Mouse (Mus musculus) kidney, embryonic 14.5 days (tissue): ENCODE results near the gene Rfxank. TPM values are rescaled to one million over a fixed set of nuclear protein-coding genes. Genes with fewer than 3 reads are reported as not detected.

ENCODE experiments used
- ATAC-seq: fragments of 200-750 bp; cut with Nextera tagmentation; 2 replicates; pipeline ENCODE4 v1.8.0; 2017; ENCODE audit warnings: moderate number of reproducible peaks, mild to moderate bottlenecking, moderate TSS enrichment, moderate library complexity; ENCODE audit not compliant: low FRiP score, low TSS enrichment
- H3K27ac ChIP-seq: fragments of 300-500 bp; sonication (generic); 2 replicates; pipeline ENCODE4 v1.5.1; 2014; ENCODE audit warnings: low read depth, mild to moderate bottlenecking, low read length, moderate library complexity, mixed read lengths
- H3K27me3 ChIP-seq: fragments of 300-500 bp; sonication (generic); 2 replicates; pipeline ENCODE4 v1.6.1; 2014; ENCODE audit warnings: mild to moderate bottlenecking, low read length; ENCODE audit not compliant: control insufficient read depth, insufficient read depth
- H3K36me3 ChIP-seq: fragments of 300-500 bp; sonication (generic); 2 replicates; pipeline ENCODE4 v1.6.1; 2014; ENCODE audit warnings: low read length, mixed read lengths; ENCODE audit not compliant: control insufficient read depth, insufficient read depth
- H3K4me1 ChIP-seq: fragments of 300-500 bp; sonication (generic); 2 replicates; pipeline ENCODE4 v1.6.1; 2014; ENCODE audit warnings: low read length, mixed read lengths; ENCODE audit not compliant: control insufficient read depth, insufficient read depth
- H3K4me2 ChIP-seq: fragments of 300-500 bp; sonication (generic); replicated peaks from 2 replicates; pipeline ENCODE4 v1.6.1; 2014; ENCODE audit warnings: low read depth, mild to moderate bottlenecking, low read length
- H3K4me3 ChIP-seq: fragments of 300-500 bp; sonication (generic); 2 replicates; pipeline ENCODE4 v1.5.1; 2014; ENCODE audit warnings: mild to moderate bottlenecking, low read length
- H3K9ac ChIP-seq: fragments of 300-500 bp; sonication (generic); 2 replicates; pipeline ENCODE4 v1.6.1; 2014; ENCODE audit warnings: low read depth, mild to moderate bottlenecking, low read length, moderate library complexity
- H3K9me3 ChIP-seq: fragments of 300-500 bp; sonication (generic); 2 replicates; pipeline ENCODE4 v1.6.1; 2016; ENCODE audit warnings: low read length; ENCODE audit not compliant: control insufficient read depth
- WGBS: fragments of 180-500 bp; shearing (Covaris S2); extraction: QIAGEN DNeasy Blood & Tissue Kit; methylation state at CpG from one replicate; pipeline ENCODE4 v1.1.7; 2014; 5-methylcytosine and 5-hydroxymethylcytosine counted together
- polyA plus RNA-seq: library from polyadenylated mRNA; unstranded; fragments of >200 nt; fragmentation: Nextera tagmentation; extraction: Ambion mirVana; gene quantifications from 2 replicates; pipeline ENCODE4 v1.2.1, GENCODE M21; 2014

Rfxank gene
- polyA plus RNA-seq, 1 experiment from 2014 or later = 18.6 TPM

GRCm38 (mm10) chr8:70100241-70100640 lies 38.7 kb downstream of the Rfxank start:
- ATAC-seq = no peak

DNA sequence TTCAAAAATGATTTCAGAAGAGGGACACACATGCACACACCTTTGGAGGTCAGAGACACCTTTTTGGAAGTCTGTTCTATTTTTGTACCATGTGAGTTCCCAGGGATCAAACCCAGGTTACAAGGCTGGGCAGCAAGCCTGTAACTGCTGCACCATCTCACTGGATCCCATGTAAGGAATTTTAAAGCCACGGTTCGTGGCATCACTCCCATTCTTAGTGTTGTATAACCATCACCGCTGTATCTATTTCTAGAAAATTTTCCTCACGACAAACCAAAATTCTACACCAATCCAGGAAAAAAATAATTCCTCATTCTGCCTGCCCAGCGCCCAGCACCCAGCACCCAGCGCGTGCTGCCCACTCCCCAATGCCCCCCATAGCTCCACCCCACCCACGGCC lies 39.7 kb downstream of the Rfxank start:
- no peak overlapping the region for H3K4me3 ChIP-seq
- H3K36me3 ChIP-seq = no peaks in the 10 kb centered on the region
- H3K4me2 ChIP-seq = no peak overlapping the region
- ATAC-seq = no peak
- no peaks in the 10 kb centered on the region for H3K27me3 ChIP-seq
- no peaks in the 10 kb centered on the region for H3K4me1 ChIP-seq
- no peak overlapping the region for H3K27ac ChIP-seq
- H3K9me3 ChIP-seq = no peaks in the 10 kb centered on the region
- H3K9ac ChIP-seq = no peak overlapping the region
- WGBS = 81% methylated on average over 8 of the region's 8 CpGs

More at GRCm38 (mm10) chr8:70100241-70100640, 38.7 kb downstream of the Rfxank start:
- 81% methylated on average over 8 of the region's 8 CpGs for whole genome bisulfite sequencing
- Histone ChIP-seq H3K27ac (no peak overlapping the region), H3K4me3 (no peak overlapping the region), H3K27me3 (no peaks in the 10 kb centered on the region), H3K36me3 (no peaks in the 10 kb centered on the region), H3K4me2 (no peak overlapping the region), H3K9me3 (no peaks in the 10 kb centered on the region), H3K4me1 (no peaks in the 10 kb centered on the region), H3K9ac (no peak overlapping the region)

GRCm38 (mm10) chr8:70092786-70093185 lies 46.2 kb downstream of the Rfxank start:
- H3K36me3 ChIP-seq = no peaks in the 10 kb centered on the region
- WGBS = 56% methylated on average over 8 of the region's 8 CpGs
- H3K4me1 ChIP-seq = peaks cover 5% of the 10 kb centered on the region; the same call in 1 of the 2 replicates
- no peak for ATAC-seq
- H3K9me3 ChIP-seq = no peaks in the 10 kb centered on the region
- no peak overlapping the region for H3K9ac ChIP-seq
- H3K4me2 ChIP-seq = no peak overlapping the region
- H3K27ac ChIP-seq = no peak overlapping the region
- no peak overlapping the region for H3K4me3 ChIP-seq
- H3K27me3 ChIP-seq = peaks cover 31% of the 10 kb centered on the region

GRCm38 (mm10) chr8:70089296-70089960 lies 49.5 kb downstream of the Rfxank start:
- ATAC-seq = no peak
- H3K27me3 ChIP-seq = peaks cover 65% of the 10 kb centered on the region
- H3K4me2 ChIP-seq = no peak overlapping the region
- no peak overlapping the region for H3K27ac ChIP-seq
- 71% methylated on average over 9 of the region's 9 CpGs for WGBS
- peaks cover 7% of the 10 kb centered on the region; the same call in 1 of the 2 replicates for H3K4me1 ChIP-seq
- H3K36me3 ChIP-seq = no peaks in the 10 kb centered on the region
- H3K9me3 ChIP-seq = no peaks in the 10 kb centered on the region
- H3K4me3 ChIP-seq = no peak overlapping the region
- no peak overlapping the region for H3K9ac ChIP-seq

DNA sequence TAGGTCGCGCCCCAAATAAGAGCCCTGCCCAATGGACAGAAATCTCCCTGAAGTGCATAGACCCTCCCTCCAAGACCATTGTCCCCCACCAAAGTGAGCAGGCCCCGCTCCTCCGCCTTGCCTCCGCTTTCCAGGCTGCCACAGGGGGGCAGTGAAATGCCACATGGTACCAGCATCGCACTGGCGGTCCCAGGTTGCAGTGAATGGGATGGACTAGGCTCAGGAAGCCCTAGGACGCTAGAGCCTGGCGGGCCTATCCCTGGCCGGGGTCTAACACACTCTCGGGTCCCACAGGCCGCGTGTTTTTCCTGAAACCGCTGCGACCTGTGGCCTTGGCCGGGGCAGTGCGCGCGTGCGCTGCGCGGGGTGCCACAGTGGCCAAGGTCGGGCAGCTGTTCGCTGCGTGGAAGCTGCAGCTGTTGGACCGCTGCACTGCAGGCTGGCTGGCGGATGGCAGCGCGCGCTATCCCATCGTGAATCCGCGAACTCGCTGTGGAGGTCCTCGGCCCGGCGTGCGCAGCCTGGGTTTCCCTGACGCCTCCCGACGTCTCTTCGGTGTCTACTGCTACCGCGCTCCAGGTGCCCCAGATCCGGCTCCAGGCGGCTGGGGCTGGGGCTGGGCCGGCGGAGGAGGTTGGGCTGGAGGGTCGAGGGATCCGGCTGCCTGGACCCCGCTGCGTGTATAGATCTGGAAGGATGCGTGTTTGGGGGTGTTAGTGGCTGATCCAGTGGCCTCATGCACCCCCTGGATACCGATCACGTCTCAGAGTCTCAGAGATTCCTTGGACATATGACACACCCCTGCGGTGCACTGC lies 50.9 kb downstream of the Rfxank start:
- Histone ChIP-seq H3K4me1 (peaks cover 15% of the 10 kb centered on the region; the same call in 1 of the 2 replicates), H3K4me2 (peak overlapping the region; percentile 59), H3K27me3 (peaks cover 78% of the 10 kb centered on the region), H3K27ac (no peak overlapping the region), H3K36me3 (no peaks in the 10 kb centered on the region), H3K4me3 (peak overlapping the region; percentile 38), H3K9ac (peak overlapping the region; percentile 31; the same call in 1 of the 2 replicates), H3K9me3 (no peaks in the 10 kb centered on the region)
- 4% methylated on average over 56 of the region's 56 CpGs for WGBS
- ATAC-seq = peak; percentile 60

DNA sequence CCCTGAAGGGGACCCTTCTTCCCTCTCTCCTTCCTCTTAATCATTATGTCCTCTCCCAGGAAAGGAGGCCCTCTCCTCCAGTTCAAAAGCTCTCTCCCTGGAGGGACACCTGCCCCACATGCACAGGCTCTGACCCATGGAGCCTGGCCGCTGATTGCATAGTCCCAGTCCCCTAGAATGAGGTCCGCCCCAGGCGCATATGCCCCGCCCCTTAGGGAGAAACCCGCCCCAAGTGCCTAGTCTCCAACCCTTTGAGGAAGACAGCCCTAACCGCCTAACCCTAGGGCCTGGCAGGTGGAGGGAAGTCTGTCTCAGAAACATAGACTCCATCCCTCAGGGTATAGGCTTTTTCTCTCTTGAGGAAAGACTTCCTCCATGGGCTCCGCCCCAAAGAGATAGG lies 51.7 kb downstream of the Rfxank start:
- no peak overlapping the region for H3K27ac ChIP-seq
- 4% methylated on average over 7 of the region's 7 CpGs for WGBS
- H3K4me2 ChIP-seq = no peak overlapping the region
- H3K36me3 ChIP-seq = no peaks in the 10 kb centered on the region
- no peaks in the 10 kb centered on the region for H3K9me3 ChIP-seq
- peaks cover 86% of the 10 kb centered on the region for H3K27me3 ChIP-seq
- no peak for ATAC-seq
- no peak overlapping the region for H3K4me3 ChIP-seq
- peaks cover 15% of the 10 kb centered on the region; the same call in 1 of the 2 replicates for H3K4me1 ChIP-seq
- no peak overlapping the region for H3K9ac ChIP-seq

DNA sequence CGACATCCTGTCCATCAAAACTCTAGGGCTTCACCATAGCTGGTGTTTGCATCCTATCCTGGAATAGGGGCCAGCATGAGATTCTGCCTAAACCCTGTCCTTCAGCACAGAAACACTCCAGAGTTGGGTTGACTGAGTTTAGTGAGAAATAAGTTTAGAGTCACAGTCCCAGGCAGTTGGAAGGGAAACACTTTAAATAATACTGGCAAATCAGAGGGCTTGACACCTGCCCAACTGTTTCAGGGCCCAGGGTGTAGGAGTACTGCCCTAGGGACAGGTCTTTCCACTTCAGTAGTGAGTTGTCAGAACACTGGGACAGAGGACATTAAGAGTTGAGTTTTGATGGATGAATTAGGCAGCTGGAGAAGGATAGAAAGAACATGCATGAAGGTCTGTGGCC lies 52.8 kb downstream of the Rfxank start:
- Histone ChIP-seq H3K27me3 (peaks cover 81% of the 10 kb centered on the region), H3K4me2 (no peak overlapping the region), H3K4me1 (peaks cover 15% of the 10 kb centered on the region; the same call in 1 of the 2 replicates), H3K9ac (no peak overlapping the region), H3K36me3 (no peaks in the 10 kb centered on the region), H3K4me3 (no peak overlapping the region), H3K27ac (no peak overlapping the region), H3K9me3 (no peaks in the 10 kb centered on the region)
- ATAC-seq = no peak
- 40% methylated on average over 1 of the region's 1 CpGs for WGBS

GRCm38 (mm10) chr8:70084191-70085065 lies 54.5 kb downstream of the Rfxank start:
- no peaks in the 10 kb centered on the region for H3K36me3 ChIP-seq
- H3K27ac ChIP-seq = no peak overlapping the region
- peaks cover 15% of the 10 kb centered on the region; the same call in 1 of the 2 replicates for H3K4me1 ChIP-seq
- no peaks in the 10 kb centered on the region for H3K9me3 ChIP-seq
- WGBS = 2% methylated on average over 71 of the region's 71 CpGs
- peak overlapping the region; percentile 49 for H3K4me2 ChIP-seq
- no peak overlapping the region for H3K9ac ChIP-seq
- peak overlapping the region; percentile 34 for H3K4me3 ChIP-seq
- ATAC-seq = peak; percentile 11; the same call in 1 of the 2 replicates
- H3K27me3 ChIP-seq = peaks cover 72% of the 10 kb centered on the region
